Mouse (Mus musculus): ENCODE data around the gene Dpp7. TPM values are rescaled to one million over a fixed set of nuclear protein-coding genes. Genes with fewer than 3 reads are reported as not detected.

Gene Dpp7
- total RNA-seq (2021) = 10 to 100 TPM; 24.7 to 28.5 TPM

GRCm38 (mm10) chr2:25356208-25357079 lies at the start of gene Dpp7:
Gene Dpp7 (minus strand): TSS chr2:25356359.
- intact Hi-C loops (cut with DNase I) = no loop called here

GRCm38 (mm10) chr2:25403994-25404393 lies 47.8 kb upstream of the Dpp7 start:
- intact Hi-C loops (cut with DNase I) = no loop called here
- DNase-seq (ENCODE audit: extremely low spot score in 1 of 2, low spot score in 2 of 2) = no peak

More at GRCm38 (mm10) chr2:25356208-25357079, at the start of gene Dpp7:
- DNase-seq (ENCODE audit: extremely low spot score in 1 of 2, low spot score in 2 of 2) = peak; percentile 83 to 90

DNA sequence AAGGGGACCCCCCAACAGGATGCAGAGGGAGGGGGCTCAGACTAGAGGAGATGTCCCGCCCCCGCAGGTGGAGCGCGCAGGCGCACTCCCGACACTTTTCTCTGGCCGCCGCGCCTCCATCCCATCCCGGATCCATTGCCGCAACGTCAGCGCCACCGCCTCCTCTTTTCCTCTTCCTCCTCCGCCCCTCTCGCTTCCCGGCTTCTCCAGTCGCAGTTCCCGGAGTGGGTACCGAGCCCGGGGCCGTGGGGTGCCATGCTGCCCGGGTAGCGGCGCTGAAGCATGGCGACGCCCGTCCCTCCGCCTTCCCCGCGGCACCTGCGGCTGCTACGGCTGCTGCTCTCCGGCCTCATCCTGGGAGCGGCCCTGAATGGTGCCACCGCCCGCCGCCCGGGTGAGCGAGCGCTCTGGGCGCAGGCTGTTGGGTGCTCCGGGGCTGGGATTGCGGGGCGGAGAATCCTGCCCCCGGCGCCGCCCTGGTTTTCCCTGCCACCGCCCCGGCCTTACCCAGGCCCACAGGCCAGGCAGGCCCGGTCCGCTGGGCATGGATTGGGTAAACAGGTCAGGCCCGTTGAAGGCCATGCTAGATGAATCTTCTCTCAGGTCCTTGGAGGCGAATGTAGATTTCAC lies 46.9 kb upstream of the Dpp7 start:
- peak; percentile 90 to 91 for DNase-seq (ENCODE audit: extremely low spot score in 1 of 2, low spot score in 2 of 2)
- intact Hi-C loops (cut with DNase I) = no loop called here

GRCm38 (mm10) chr2:25402377-25402971 lies 46.3 kb upstream of the Dpp7 start:
- peak; percentile 62 to 87 for DNase-seq (ENCODE audit: extremely low spot score in 1 of 2, low spot score in 2 of 2)
- intact Hi-C loops (cut with DNase I) = no loop called here

DNA sequence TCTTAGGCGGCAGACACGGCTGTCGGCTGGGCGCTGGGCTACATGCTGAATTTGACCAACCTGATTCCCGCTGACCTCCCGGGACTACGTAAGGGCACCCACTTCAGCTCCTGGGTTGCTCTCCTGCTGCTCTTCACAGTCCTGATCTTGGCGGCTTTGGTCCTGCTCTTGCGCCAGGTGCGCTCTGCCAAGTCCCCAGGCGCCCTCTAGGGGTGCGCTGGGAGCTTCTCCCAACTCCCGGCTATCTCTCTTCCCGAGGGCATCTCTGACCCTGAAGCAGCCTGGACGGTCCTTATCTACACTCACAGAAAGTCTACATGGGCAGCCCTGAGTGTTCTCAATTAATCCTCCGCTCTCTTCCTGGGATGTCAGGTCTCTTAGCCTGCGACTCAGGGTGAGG lies 44.6 kb upstream of the Dpp7 start:
- DNase-seq (ENCODE audit: extremely low spot score in 1 of 2, low spot score in 2 of 2) = peak in 1 of 2 experiments; percentile 67

GRCm38 (mm10) chr2:25400291-25400690 lies 44.1 kb upstream of the Dpp7 start:
- intact Hi-C loops (cut with DNase I) = no loop called here
- DNase-seq (ENCODE audit: extremely low spot score in 1 of 2, low spot score in 2 of 2) = no peak

More for the DNA sequence above, 44.6 kb upstream of the Dpp7 start:
- intact Hi-C loops (cut with DNase I) = no loop called here

DNA sequence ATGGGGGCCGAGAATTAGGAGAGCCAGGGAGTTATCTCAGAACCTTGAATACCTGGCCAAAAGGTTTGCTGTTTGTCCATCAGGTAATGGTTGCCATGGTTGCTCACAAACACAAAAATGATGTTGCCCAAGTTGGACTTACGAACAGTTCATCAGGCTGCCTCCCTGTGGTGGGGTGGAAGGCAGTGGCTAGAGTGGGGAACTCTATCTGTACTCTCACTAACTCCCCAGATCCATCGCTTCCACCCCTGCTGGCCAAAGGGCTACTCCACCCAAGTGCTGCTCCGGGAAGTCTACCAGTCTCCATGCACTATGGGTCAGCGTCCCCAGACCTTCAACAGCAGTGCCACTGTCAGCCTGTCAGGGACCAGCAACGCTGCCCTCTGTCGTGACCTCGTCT lies 42.9 kb upstream of the Dpp7 start, which contains the start of gene Npdc1:
Gene Npdc1 (plus strand): TSS at position 301 of the 400 bp plus-strand sequence.
- DNase-seq (ENCODE audit: extremely low spot score in 1 of 2, low spot score in 2 of 2) = no peak
- intact Hi-C loops (cut with DNase I) = no loop called here

- DNase-seq (ENCODE audit: extremely low spot score in 1 of 2, low spot score in 2 of 2) = no peak
- intact Hi-C loops (cut with DNase I) = no loop called here
Observed at GRCm38 (mm10) chr2:25398065-25398464, 41.9 kb upstream of the Dpp7 start.

DNA sequence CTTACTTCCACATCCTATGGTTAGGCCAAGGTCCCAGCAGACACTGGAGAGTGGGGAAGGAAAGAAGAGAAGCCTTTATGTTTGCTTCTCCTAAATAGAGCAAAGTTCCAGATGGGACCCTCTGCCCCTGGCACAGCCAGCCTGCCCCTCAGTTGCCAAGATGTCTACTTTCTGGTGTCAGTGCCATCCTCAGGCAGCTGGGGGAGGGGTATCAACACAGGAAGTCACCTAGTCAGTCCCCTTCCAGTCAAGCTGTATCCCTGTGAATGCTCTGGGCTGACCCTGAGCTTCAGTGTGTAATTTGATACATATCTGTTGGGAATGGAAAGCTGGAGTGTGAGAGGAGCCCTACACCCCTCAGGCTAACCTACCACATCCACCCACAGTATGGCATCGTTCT lies 40.9 kb upstream of the Dpp7 start:
- DNase-seq (ENCODE audit: extremely low spot score in 1 of 2, low spot score in 2 of 2) = no peak
- intact Hi-C loops (cut with DNase I) = no loop called here

DNA sequence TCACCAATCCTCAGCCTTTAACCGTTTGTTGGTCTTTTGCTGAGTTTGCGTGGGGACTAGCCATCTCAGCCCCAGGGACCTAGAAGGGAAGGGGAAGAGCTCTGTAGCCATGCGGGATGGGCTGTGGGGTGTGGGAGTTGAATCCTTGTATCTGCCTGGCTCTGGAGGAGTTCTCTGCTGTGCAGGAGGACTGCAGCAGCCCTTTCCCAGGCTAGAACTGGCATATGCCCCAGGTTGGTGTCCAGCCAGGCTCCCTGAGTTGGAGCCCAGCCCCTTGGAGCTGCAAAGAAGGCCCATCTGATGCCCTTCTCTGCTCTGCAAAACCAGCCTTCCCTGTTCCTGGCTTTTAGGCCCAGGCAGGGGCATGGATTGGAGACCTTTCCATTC lies 40.4 kb upstream of the Dpp7 start:
- no peak for DNase-seq (ENCODE audit: extremely low spot score in 1 of 2, low spot score in 2 of 2)
- intact Hi-C loops (cut with DNase I) = no loop called here

- intact Hi-C loops (cut with DNase I) = loop anchor here (2.0 kb wide), 1 partner anchor 17 kb away; no protein-coding TSS in a partner anchor
- DNase-seq (ENCODE audit: extremely low spot score in 1 of 2, low spot score in 2 of 2) = peak in 1 of 2 experiments; percentile 62
Observed at GRCm38 (mm10) chr2:25395721-25396596, 39.8 kb upstream of the Dpp7 start, which contains the start of gene Entpd2. Gene Entpd2 (plus strand): TSS chr2:25395874.

GRCm38 (mm10) chr2:25394281-25395221 lies 38.4 kb upstream of the Dpp7 start:
- intact Hi-C loops (cut with DNase I) = loop anchor here (2.0 kb wide), 1 partner anchor 16 kb away; no protein-coding TSS in a partner anchor
- DNase-seq (ENCODE audit: extremely low spot score in 1 of 2, low spot score in 2 of 2) = peak; percentile 64 to 67

DNA sequence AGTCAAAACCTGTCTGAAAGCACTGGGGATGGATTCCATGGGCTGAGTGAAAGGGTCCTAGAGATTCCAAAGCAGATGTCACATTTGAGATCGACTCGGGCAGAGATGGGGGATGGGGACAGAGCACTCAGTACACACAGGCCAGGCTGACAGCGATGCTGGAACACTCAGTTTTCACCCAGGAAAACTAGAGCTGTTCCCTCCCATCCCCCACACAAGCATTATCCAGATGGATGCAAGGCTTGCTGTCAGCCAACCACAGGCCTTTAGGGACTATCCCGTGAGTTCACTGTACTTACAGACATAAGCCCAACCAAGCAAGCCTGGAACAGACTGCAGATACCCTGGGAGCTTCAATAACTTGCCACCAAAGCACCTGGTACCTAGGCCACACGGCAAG lies 35.1 kb upstream of the Dpp7 start:
- DNase-seq (ENCODE audit: extremely low spot score in 1 of 2, low spot score in 2 of 2) = no peak
- intact Hi-C loops (cut with DNase I) = no loop called here

DNA sequence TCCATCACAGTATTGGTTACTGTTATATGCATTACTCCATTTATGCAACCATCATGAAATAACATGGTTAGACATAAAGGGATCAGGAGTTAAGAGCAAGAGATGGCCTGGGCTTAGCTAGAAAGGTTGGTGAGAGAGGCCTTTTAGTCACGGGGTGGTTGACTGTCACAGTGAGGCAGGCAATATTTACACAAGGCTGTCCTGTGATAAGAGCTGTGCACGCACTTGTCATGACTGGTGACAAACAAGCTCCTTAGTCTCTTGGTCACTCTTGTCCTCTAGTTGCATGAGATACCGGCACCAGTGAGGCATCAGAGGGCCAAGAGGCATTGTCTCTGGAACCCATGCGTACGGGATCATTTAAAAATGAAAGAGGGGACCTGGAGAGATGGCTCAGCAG lies 28.3 kb upstream of the Dpp7 start:
- intact Hi-C loops (cut with DNase I) = no loop called here

DNA sequence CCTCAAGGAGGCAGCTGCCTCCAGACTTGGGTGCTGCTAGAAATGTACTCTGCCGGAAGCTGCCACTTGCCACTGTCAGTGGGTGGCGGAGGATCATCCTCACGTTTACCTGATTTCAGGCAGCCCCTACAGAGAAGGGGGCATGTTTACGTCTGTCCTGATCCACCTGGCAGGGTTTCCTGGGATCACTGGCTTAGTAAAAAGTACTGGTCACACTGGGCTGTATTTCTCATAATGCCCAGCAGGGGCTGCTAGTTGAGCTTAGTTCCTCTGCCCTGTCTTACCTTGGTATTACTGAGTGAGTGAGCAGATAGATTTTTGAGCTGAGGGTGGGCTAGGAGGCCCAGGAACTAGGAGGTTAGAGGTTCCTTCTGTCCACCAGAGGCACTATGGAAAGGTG lies 20.4 kb upstream of the Dpp7 start:
- DNase-seq (ENCODE audit: extremely low spot score in 1 of 2, low spot score in 2 of 2) = no peak
- intact Hi-C loops (cut with DNase I) = no loop called here

More for the DNA sequence above, 28.3 kb upstream of the Dpp7 start:
- no peak for DNase-seq (ENCODE audit: extremely low spot score in 1 of 2, low spot score in 2 of 2)

DNA sequence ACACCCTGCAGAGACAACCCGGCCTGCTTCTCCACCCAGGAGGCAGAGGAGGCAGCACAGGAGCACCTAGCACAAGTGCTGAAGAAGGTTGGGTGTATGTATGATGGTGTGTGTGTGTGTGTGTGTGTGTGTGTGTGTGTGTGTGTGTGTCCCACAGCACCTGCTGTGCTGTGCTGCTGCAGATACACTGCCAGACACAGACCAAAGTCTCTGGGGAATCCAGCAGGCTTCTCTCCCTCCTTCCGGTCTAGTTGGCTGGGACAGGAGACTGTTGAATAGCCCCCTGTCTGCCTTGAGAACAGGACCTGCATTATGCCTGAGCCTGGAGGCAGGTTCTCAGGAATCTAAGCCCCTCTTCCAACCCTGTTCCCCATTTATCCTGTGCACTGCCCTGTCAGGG lies 17.3 kb upstream of the Dpp7 start:
- intact Hi-C loops (cut with DNase I) = no loop called here
- DNase-seq (ENCODE audit: extremely low spot score in 1 of 2, low spot score in 2 of 2) = no peak

DNA sequence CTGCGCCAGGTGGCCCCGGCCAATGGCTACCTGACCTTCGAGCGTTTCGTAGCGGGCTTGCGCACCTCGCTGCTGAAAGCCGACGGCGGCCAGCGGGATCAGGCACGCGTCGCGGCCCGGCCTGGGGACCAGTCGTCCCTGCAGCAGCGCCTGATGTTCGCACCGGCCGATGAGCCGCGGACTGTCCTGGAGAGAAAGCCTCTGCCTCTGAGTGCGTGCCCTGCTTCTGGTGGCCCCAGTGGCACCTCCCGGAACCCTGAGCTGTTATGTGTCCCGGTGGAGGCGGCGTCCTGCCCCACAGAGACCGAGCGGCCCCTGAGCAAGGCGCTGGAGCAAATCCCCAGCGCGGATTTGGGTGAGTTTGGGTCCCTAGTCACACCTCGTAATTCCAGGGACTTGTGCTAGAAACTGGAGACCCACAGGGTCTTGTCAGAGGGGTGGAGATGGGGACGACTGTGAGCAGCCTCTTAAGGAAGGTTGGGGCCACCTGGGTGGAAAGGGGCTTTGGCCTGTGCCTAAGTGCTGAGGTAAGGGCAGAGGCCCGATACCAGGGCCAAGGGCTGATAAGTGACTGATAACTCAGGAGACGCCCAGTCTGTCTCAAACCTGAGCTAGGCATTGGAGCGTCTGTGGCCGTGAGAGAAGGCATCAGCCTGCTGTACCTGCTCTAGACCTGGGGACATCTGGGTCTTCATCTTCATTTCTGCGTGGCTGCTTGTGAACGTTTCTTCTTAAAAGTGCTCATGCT lies 16.7 kb upstream of the Dpp7 start:
- DNase-seq (ENCODE audit: extremely low spot score in 1 of 2, low spot score in 2 of 2) = no peak
- intact Hi-C loops (cut with DNase I) = no loop called here

Data from left cerebral cortex, postnatal 10 days (tissue).